Mouse (Mus musculus) right cerebral cortex, postnatal 4 days (tissue): ENCODE measurements around the gene Gmppa.

Experiments used
- DNase-seq: peaks from one replicate; pipeline ENCODE4 v3.0.0-alpha.2; 2022

Gmppa gene

GRCm38 (mm10) chr1:75456746-75457564 is 21.2 kb downstream of the Gmppa start:
- no peak for DNase-seq

GRCm38 (mm10) chr1:75457710-75458024 is 21.9 kb downstream of the Gmppa start:
- DNase-seq, result no peak

GRCm38 (mm10) chr1:75458025-75458788 is 22.5 kb downstream of the Gmppa start:
- no peak for DNase-seq

- DNase-seq, result no peak
These were observed 23.3 kb downstream of the Gmppa start for GRCm38 (mm10) chr1:75458789-75459684.

- no peak for DNase-seq
These were observed 24.6 kb downstream of the Gmppa start for GRCm38 (mm10) chr1:75460297-75460696.

- DNase-seq, result no peak
These were observed 26.9 kb downstream of the Gmppa start for GRCm38 (mm10) chr1:75462636-75463035.

- DNase-seq, result no peak
These were observed 28.0 kb downstream of the Gmppa start for GRCm38 (mm10) chr1:75463652-75464204.

GRCm38 (mm10) chr1:75467215-75467927 is 31.6 kb downstream of the Gmppa start:
- DNase-seq, result peak; percentile 78

- DNase-seq, result no peak
These were observed 33.6 kb downstream of the Gmppa start for GRCm38 (mm10) chr1:75469287-75469825.

- no peak for DNase-seq
These were observed 40.7 kb downstream of the Gmppa start for GRCm38 (mm10) chr1:75476441-75476840.

- peak; percentile 86 for DNase-seq
These were observed 41.7 kb downstream of the Gmppa start for GRCm38 (mm10) chr1:75477264-75477965.

- DNase-seq, result no peak
These were observed 42.2 kb downstream of the Gmppa start for GRCm38 (mm10) chr1:75477966-75478290.

GRCm38 (mm10) chr1:75478497-75478896 is 42.8 kb downstream of the Gmppa start:
- no peak for DNase-seq

- peak; percentile 96 for DNase-seq
These were observed 43.3 kb downstream of the Gmppa start, which contains the start of the genes Chpf and Tmem198 for GRCm38 (mm10) chr1:75478916-75479634. Chpf (minus strand) TSS chr1:75479307. Tmem198 (plus strand) TSS chr1:75479532.

GRCm38 (mm10) chr1:75479635-75479989 is 43.9 kb downstream of the Gmppa start:
- no peak for DNase-seq

GRCm38 (mm10) chr1:75480036-75480435 is 44.3 kb downstream of the Gmppa start:
- no peak for DNase-seq

GRCm38 (mm10) chr1:75480735-75481134 is 45.0 kb downstream of the Gmppa start:
- no peak for DNase-seq

GRCm38 (mm10) chr1:75486561-75486960 is 50.8 kb downstream of the Gmppa start:
- DNase-seq, result no peak

GRCm38 (mm10) chr1:75487040-75487404 is 51.3 kb downstream of the Gmppa start:
- no peak for DNase-seq

- peak; percentile 66 for DNase-seq
These were observed 51.9 kb downstream of the Gmppa start for GRCm38 (mm10) chr1:75487405-75488161.
